Mouse (Mus musculus) urinary bladder, postnatal 4 days (tissue): ENCODE measurements around the gene Ip6k2.
A peak's percentile ranks its signal among the peaks of the same experiment; 100 is the strongest.

ENCODE experiments used
- DNase-seq, 2 experiments: peaks; one replicate each; pipeline ENCODE4 v3.0.0; 2021 to 2022; ENCODE audit warnings: low spot score in 2 of 2

The Ip6k2 gene

GRCm38 (mm10) chr9:108820077-108820476 lies 36.5 kb downstream of the Ip6k2 start:
- DNase-seq, result no peak

- DNase-seq, result no peak
These were observed 40.6 kb downstream of the Ip6k2 start for GRCm38 (mm10) chr9:108824144-108824685.

- no peak for DNase-seq
These were observed 41.3 kb downstream of the Ip6k2 start for GRCm38 (mm10) chr9:108824755-108825413.

- DNase-seq, result peak; percentile 46 to 76
These were observed 42.5 kb downstream of the Ip6k2 start, which contains the start of gene Celsr3 for GRCm38 (mm10) chr9:108825820-108826699. TSS of gene Celsr3 (plus strand) at chr9:108826320.

GRCm38 (mm10) chr9:108826700-108827340 lies 43.2 kb downstream of the Ip6k2 start:
- peak; percentile 71 to 81 for DNase-seq

- no peak for DNase-seq
These were observed 43.9 kb downstream of the Ip6k2 start for GRCm38 (mm10) chr9:108827454-108827853.

- DNase-seq, result no peak
These were observed 44.3 kb downstream of the Ip6k2 start for GRCm38 (mm10) chr9:108827906-108828305.

GRCm38 (mm10) chr9:108831637-108832036 lies 48.0 kb downstream of the Ip6k2 start:
- DNase-seq, result no peak

GRCm38 (mm10) chr9:108832390-108833108 lies 49.0 kb downstream of the Ip6k2 start:
- DNase-seq, result peak; percentile 84 to 89

GRCm38 (mm10) chr9:108842989-108843388 lies 59.4 kb downstream of the Ip6k2 start:
- no peak for DNase-seq

- no peak for DNase-seq
These were observed 61.8 kb downstream of the Ip6k2 start for GRCm38 (mm10) chr9:108845390-108845789.

- DNase-seq, result no peak
These were observed 63.8 kb downstream of the Ip6k2 start for GRCm38 (mm10) chr9:108847374-108847773.

- DNase-seq, result no peak
These were observed 64.8 kb downstream of the Ip6k2 start for GRCm38 (mm10) chr9:108848419-108848818.

- DNase-seq, result no peak
These were observed 69.4 kb downstream of the Ip6k2 start, which contains the start of gene Slc26a6 for GRCm38 (mm10) chr9:108852976-108853375. TSS of gene Slc26a6 (plus strand) at chr9:108853283.

- peak; percentile 85 to 89 for DNase-seq
These were observed 70.1 kb downstream of the Ip6k2 start for GRCm38 (mm10) chr9:108853635-108854240.

GRCm38 (mm10) chr9:108854241-108854696 lies 70.7 kb downstream of the Ip6k2 start:
- peak; percentile 75 to 83 for DNase-seq

GRCm38 (mm10) chr9:108855335-108855734 lies 71.7 kb downstream of the Ip6k2 start:
- DNase-seq, result no peak
